Mouse (Mus musculus): ENCODE measurements around the gene Gba2. TPM values are rescaled to one million over a fixed set of nuclear protein-coding genes. Genes with fewer than 3 reads are reported as not detected.

Gba2 gene
- 16.5 and 18.1 TPM in 2 replicates for polyA plus RNA-seq (2015; fragmentation: Nextera tagmentation; extraction: Ambion mirVana)

DNA sequence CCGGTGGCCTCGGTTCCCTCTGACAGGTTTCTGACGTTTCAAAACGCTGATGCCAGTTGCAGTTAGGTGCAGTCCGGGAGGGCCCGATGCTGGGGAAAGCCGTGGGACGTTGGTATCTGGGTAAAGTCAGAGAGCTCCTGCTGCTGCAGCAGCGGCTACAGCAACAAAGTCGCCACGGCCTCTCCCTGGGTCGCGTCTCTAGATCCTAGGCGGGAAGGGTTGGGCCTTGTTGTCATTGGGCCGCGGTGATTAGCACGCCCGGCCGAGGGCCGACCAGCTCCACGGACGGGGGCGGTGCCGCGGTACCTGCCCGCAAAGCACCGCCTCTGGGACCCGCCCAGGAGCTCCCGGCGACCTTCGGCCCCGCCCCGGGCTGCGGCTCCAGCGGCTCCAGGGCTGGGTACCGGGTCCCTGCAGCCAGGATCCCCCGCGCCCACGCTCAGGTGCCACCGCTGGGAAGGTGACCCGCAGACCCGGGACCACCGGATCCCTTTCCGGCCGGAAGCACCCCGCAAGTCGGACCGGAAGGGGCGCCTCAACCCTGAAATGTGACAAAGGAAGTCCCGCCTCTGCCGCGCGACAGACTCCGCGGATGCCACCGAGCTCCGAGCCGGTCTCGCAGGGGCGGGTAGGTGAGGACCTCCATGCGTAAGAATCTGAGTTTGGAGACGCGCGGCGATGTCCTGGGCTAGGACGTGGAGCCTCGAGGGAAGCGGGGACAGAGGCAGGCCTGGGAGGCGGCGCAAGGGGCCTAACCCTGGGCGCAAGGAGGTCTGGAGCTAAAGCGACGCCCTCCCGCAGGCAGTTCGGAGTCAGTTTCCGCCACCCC lies at the start of gene Gba2, which contains the start of gene Rgp1:
Gene Gba2 (minus strand): TSS at position 498 of the 829 bp plus-strand sequence.
Gene Rgp1 (plus strand): TSS at position 340 of the 829 bp plus-strand sequence.
- H3K4me1 ChIP-seq (replicated peaks) = peaks cover 65% of the 10 kb centered on the region

DNA sequence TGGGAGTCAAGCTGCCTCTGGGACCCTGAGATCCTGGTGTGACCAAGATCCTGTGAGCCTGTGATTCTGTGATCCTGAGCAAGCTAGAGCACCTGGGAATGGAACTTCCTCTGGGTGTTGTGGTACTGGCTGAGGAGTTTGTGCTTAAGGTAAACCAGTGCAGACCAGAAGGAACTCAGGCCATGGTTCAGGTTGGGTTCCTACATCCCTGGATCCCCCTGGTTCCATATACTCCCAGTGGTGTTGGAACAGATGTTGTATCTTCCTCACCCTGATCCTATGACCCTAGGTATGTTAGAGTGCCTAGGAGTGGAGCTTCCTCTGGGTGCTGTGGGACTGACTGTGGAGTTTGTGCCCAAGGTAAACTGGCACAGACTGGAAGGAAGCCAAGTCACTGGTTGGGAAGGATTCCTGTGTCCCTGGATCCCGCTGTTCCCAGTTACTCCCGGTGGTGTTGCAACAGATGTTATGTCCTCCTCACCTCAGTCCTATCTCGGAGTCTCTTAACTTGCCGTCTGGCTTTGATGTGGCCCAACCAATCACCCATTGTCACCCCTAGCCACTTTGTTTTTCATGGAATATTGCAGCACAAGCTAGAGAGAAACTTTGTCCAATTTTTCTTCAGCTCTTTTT lies 41.6 kb upstream of the Gba2 start:
- Histone ChIP-seq H3K27me3 (0 out of 2 replicates have a peak, but pooled peaks cover 3% of the 10 kb centered on the region), H3K4me1 (replicated peaks) (no peaks in the 10 kb centered on the region), H3K4me2 (no peak overlapping the region), H3K9ac (no peak overlapping the region), H3K4me3 (replicated peaks) (no peak overlapping the region), H3K36me3 (no peaks in the 10 kb centered on the region), H3K9me3 (replicated peaks) (peaks cover 6% of the 10 kb centered on the region), H3K27ac (no peak overlapping the region)
- ATAC-seq (ENCODE audit: low read depth) (no peak), DNase-seq (no peak)
- WGBS (ENCODE audit: insufficient replicate concordance) = 72% methylated on average over 4 of the region's 4 CpGs

More for the DNA sequence above, at the start of gene Gba2, which contains the start of gene Rgp1:
- Histone ChIP-seq H3K27ac (peak within 1 kb of the TSS; percentile 88), H3K36me3 (peaks cover 42% of the 10 kb centered on the region), H3K9ac (peak within 1 kb of the TSS; percentile 89), H3K27me3 (no peaks in the 10 kb centered on the region), H3K4me2 (peak within 1 kb of the TSS; percentile 91), H3K9me3 (replicated peaks) (no peaks in the 10 kb centered on the region), H3K4me3 (replicated peaks) (peak within 1 kb of the TSS; percentile 76)
- ATAC-seq (ENCODE audit: low read depth) = peak; percentile 99
- DNase-seq = peak; percentile 92
- under 1% methylated on average over 76 of the region's 76 CpGs for WGBS (ENCODE audit: insufficient replicate concordance)

DNA sequence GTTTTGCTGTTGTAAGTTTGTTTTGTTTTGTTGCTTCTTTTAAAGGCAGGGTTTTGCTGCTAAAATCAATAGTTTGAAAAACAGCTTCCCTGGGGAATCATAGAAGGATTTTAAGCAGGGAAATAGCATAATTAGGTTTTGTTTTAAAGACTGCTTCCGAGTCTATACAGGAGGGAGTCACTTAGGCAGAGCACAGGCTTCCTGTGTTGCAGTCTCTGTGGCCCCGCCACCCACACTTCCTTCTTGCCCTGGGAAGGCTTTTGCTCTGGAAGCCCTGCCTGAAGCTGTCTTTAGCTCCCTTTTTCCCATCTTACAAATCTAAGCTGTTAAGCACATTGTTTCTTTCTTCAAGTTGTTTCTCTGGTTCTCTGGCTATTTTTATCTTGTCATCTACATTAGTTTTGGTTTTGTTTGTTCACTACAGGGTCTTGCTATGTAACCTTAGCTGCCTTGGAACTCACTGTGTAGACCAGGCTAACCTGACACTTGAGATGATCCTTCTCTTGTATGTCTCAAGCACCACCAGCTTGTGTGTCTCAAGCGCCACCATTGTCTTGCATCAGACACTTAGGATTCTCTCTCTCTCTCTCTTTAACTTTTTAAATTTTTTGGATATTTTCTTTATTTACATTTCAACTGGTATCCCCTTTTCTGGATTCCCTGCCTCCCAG lies 34.5 kb upstream of the Gba2 start:
- Histone ChIP-seq H3K27me3 (no peaks in the 10 kb centered on the region), H3K4me3 (replicated peaks) (no peak overlapping the region), H3K4me1 (replicated peaks) (peaks cover 27% of the 10 kb centered on the region), H3K27ac (peak overlapping the region; percentile 75), H3K36me3 (no peaks in the 10 kb centered on the region), H3K9ac (peak overlapping the region; percentile 41; the same call in 1 of the 2 replicates), H3K4me2 (peak overlapping the region; percentile 54), H3K9me3 (replicated peaks) (no peaks in the 10 kb centered on the region)
- ATAC-seq (ENCODE audit: low read depth) = peak; percentile 81
- 32% methylated on average over 3 of the region's 3 CpGs for WGBS (ENCODE audit: insufficient replicate concordance)
- DNase-seq = no peak

DNA sequence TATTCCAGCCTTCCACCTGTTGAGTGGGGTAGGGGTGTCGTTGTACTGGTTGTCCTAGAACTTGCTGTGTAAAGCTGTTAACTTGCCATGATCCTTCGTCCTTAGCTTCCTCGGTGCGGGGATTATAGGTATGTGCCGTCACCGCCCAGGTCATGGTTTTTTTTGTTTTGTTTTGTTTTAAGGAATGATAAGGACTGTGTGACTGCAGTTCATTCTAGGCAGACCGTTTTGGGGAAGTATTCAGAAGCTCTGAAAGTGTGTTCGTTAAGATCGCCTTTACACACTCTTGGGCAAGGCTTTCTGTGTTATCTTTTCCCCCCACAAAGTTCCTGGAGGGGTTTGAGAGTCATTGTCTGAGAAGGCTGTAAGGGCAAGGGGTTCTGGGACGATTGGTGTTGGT lies 33.9 kb upstream of the Gba2 start:
- Histone ChIP-seq H3K27me3 (no peaks in the 10 kb centered on the region), H3K36me3 (no peaks in the 10 kb centered on the region), H3K9me3 (replicated peaks) (no peaks in the 10 kb centered on the region), H3K27ac (peak overlapping the region; percentile 75), H3K4me1 (replicated peaks) (peaks cover 30% of the 10 kb centered on the region), H3K9ac (peak overlapping the region; percentile 42; the same call in 1 of the 2 replicates), H3K4me3 (replicated peaks) (no peak overlapping the region; the same call in 1 of the 2 replicates), H3K4me2 (peak overlapping the region; percentile 54)
- WGBS (ENCODE audit: insufficient replicate concordance) = 10% methylated on average over 10 of the region's 10 CpGs
- ATAC-seq (ENCODE audit: low read depth) (peak; percentile 87), DNase-seq (no peak)

DNA sequence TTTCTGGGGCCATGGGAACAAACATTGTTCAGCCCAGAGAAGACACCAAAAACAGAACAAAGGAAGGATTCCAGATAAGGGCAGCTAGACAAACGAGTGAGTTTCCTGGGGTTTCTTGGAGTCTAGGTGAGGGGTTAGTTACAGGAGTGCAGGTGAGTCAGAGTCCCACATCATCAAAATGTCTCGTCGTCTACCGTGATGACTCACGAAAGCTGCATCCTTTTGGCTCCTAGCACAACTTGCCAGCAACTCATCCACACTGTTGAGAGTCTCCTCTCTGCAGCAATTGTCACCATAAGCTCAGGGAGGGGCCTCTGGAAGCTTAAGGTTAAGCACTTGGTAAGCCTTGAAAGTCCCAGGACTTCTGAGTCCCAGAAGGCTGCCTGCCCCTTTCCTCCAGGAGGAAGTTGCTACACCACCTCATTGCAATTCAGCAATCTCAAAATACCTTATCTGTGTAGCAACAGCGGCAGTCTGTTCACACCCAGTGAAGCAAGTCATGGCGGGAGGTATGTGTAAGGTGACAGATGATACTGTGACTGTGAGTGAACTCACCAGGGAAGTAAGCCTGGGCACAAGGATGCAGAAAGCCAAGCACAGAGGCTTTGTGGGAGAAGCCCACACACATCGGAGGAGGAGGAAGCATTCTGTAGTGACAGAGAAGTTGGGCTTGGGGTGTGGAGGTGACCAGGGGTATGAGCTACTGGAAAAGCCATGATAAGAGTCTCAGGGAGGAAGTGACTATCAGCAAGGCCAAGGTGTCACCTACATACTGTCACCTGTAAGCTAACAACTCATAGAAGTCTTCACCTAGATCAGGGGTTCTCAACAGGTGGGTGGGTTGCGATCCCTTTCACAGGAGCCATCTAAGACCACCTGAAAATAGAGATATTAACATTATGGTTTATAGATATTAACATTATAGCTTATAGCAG lies 26.3 kb upstream of the Gba2 start:
- Histone ChIP-seq H3K9me3 (replicated peaks) (no peaks in the 10 kb centered on the region), H3K4me1 (replicated peaks) (peaks cover 67% of the 10 kb centered on the region), H3K4me2 (peak overlapping the region; percentile 64), H3K9ac (peak overlapping the region; percentile 62), H3K4me3 (replicated peaks) (peak overlapping the region; percentile 25), H3K36me3 (no peaks in the 10 kb centered on the region), H3K27ac (peak overlapping the region; percentile 92), H3K27me3 (no peaks in the 10 kb centered on the region)
- whole genome bisulfite sequencing (ENCODE audit: insufficient replicate concordance) = 34% methylated on average over 9 of the region's 9 CpGs
- ATAC-seq (ENCODE audit: low read depth) = peak; percentile 98
- peak; percentile 75 for DNase-seq

DNA sequence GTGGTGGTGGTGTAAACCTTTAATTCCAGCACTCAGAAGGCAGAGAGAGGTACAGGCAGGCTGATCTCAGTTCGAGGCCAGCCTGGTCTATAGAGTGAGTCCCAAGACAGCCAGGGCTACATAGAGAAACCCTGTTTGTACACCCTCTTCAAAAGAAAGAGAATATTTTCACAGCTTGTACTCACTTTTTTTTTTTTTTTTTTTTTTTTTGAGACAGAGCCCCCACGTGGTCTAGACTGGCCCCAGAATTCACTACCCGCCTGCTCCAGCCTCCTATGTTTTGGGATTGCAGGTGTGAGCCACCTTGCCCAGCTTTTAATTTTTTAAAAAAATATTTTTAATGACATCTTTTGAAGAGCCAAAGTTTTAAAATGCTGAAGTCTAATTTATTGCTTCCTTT lies 25.4 kb upstream of the Gba2 start:
- Histone ChIP-seq H3K27ac (peak overlapping the region; percentile 92), H3K27me3 (no peaks in the 10 kb centered on the region), H3K4me1 (replicated peaks) (peaks cover 76% of the 10 kb centered on the region), H3K36me3 (no peaks in the 10 kb centered on the region), H3K4me2 (no peak overlapping the region; the same call in 1 of the 2 replicates), H3K9me3 (replicated peaks) (no peaks in the 10 kb centered on the region), H3K4me3 (replicated peaks) (no peak overlapping the region), H3K9ac (no peak overlapping the region)
- WGBS (ENCODE audit: insufficient replicate concordance) = 55% methylated on average over 3 of the region's 3 CpGs
- ATAC-seq (ENCODE audit: low read depth) (no peak), DNase-seq (no peak)

DNA sequence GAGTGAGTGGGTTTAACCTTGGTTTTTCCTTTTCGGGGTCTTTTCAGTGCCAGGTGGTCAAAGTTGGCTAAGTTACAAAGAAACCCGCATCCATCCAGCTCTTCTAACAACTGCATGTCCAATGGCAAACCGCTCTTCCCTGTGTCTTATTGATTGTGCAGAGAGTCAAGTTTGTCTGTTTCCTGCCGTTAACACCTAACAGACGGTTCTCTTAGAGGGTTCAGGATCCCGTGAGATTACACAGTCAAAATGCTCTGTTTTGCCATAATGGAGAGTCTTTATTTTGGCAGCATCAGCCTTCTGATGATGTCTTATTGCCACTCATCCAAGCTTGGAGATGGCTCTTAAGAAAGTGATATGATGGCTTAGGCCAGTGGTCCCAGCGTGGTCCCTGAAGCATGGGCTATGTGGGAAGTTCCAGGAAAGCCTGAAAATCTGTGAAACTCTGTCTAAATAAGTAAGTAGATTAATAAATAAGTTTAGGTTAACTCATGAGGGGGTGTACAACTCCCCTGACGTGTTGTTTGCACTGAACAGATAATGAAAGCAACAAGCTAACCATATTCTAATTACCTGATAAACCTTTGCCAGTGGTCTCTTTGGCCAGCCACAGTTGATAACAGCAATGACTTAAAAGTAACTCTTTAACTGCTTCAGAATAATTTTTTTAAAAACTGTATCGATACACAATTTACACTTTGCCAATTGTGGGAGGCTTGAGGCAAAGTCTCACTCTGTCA lies 21.7 kb upstream of the Gba2 start:
- WGBS (ENCODE audit: insufficient replicate concordance) = 44% methylated on average over 9 of the region's 9 CpGs

DNA sequence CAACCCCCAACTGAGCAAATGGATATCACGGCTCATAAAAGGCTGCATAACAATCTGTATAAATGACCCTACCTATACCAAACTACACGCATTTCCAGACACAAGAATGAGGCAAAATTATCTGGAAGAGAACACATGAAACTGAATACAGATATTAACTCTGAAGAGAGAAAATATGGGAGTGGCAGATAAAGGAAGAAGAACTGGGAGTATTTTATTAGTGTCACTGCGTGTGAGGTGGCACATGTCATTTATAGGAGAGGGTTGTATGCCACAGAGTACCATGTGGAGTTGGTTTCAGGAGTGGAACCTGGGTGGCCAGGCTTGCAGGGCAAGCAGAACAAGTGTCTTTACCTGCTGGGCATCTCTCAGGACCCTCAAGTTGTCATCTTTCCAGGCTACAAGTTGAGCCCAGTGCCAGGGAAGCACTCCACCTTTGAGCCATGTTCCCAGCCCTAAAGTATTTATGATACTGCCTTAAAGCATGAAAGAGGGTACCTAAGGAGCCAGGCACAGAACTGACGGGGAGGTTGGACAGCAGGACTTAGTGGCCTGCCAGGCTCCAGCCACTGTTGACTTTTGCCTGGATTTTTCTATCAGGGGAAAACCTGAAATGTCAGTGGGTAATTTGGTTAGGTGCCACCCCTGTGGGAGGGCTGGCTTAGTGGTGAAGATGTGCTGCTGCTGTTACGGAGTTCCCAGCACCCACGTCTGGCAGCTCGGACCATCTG lies 20.1 kb upstream of the Gba2 start:
- Histone ChIP-seq H3K9ac (peak overlapping the region; percentile 67), H3K27ac (peak overlapping the region; percentile 96), H3K9me3 (replicated peaks) (no peaks in the 10 kb centered on the region), H3K36me3 (no peaks in the 10 kb centered on the region), H3K27me3 (no peaks in the 10 kb centered on the region), H3K4me3 (replicated peaks) (no peak overlapping the region), H3K4me2 (peak overlapping the region; percentile 35), H3K4me1 (replicated peaks) (peaks cover 75% of the 10 kb centered on the region)
- whole genome bisulfite sequencing (ENCODE audit: insufficient replicate concordance) = 46% methylated on average over 7 of the region's 7 CpGs
- DNase-seq (no peak), ATAC-seq (ENCODE audit: low read depth) (peak; percentile 67)

More for the DNA sequence above, 21.7 kb upstream of the Gba2 start:
- ATAC-seq (ENCODE audit: low read depth) = no peak
- Histone ChIP-seq H3K9ac (peak overlapping the region; percentile 57), H3K36me3 (no peaks in the 10 kb centered on the region), H3K27me3 (no peaks in the 10 kb centered on the region), H3K4me3 (replicated peaks) (no peak overlapping the region), H3K4me2 (peak overlapping the region; percentile 39), H3K27ac (peak overlapping the region; percentile 82), H3K4me1 (replicated peaks) (peaks cover 90% of the 10 kb centered on the region), H3K9me3 (replicated peaks) (no peaks in the 10 kb centered on the region)
- DNase-seq = no peak

DNA sequence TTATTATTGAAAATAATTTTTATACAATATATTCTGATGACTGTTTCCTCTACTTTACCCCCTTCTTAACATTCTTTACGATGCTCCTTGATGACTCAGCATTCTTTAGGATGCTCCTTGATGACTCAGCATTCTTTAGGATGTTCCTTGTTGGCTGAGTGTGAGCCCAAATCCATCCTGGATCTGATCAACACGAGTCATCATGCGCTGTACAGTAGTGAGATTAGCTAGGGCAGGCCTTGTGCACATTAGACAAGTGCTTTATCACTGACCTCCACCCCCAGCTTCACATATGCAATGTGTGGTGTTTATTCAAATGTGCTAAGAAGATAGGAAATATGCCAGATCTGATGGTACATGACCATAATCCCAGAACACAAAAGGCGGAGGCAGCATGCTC lies 19.5 kb upstream of the Gba2 start:
- H3K4me2 ChIP-seq = peak overlapping the region; percentile 35
- H3K27me3 ChIP-seq = no peaks in the 10 kb centered on the region
- ATAC-seq (ENCODE audit: low read depth) = peak; percentile 97
- no peaks in the 10 kb centered on the region for H3K9me3 ChIP-seq (replicated peaks)
- 22% methylated on average over 4 of the region's 4 CpGs for WGBS (ENCODE audit: insufficient replicate concordance)
- H3K27ac ChIP-seq = peak overlapping the region; percentile 96
- no peaks in the 10 kb centered on the region for H3K36me3 ChIP-seq
- no peak overlapping the region for H3K4me3 ChIP-seq (replicated peaks)
- peak overlapping the region; percentile 67; the same call in 1 of the 2 replicates for H3K9ac ChIP-seq
- H3K4me1 ChIP-seq (replicated peaks) = peaks cover 69% of the 10 kb centered on the region
- peak; percentile 70 for DNase-seq
